In genomic region chr11:49901659-49902458, GRCm38 (mm10) we compare ENCODE assay signal across 8 mouse cellular contexts. TPM values are rescaled to one million over a fixed set of nuclear protein-coding genes. Genes with fewer than 3 reads are reported as not detected.
DNase-seq lines count a peak whose midpoint lies in the region; ATAC-seq lines count a peak whose summit lies in the region.

TSS of gene Rasgef1c (plus strand) at chr11:49901835.

- peak; percentile 64 for DNase-seq in ZHBTc4 (ENCODE audit: low read depth, low spot score)
- DNase-seq in cerebellum, postnatal 4 days (ENCODE audit: low spot score in 2 of 2), result peak; percentile 69 to 91
- DNase-seq in gastrocnemius, adult 18-20 months (ENCODE audit: low spot score), result peak; percentile 52
- DNase-seq in left cerebral cortex, adult 18-20 months (ENCODE audit: low spot score in 2 of 2), result peak; percentile 83 to 85
- DNase-seq in lung, postnatal 25 days (ENCODE audit: low spot score), result peak; percentile 34
- peak; percentile 80 for DNase-seq in retina, postnatal 1 day
- DNase-seq in urinary bladder, postnatal 25 days (ENCODE audit: low spot score), result peak; percentile 62

- H3K4me2 ChIP-seq in hindbrain, embryonic 15.5 days, result peak within 1 kb of the TSS; percentile 97

- H3K27ac ChIP-seq in hindbrain, embryonic 15.5 days (replicated peaks), result peak within 1 kb of the TSS; percentile 65

- peak; percentile 90 for ATAC-seq in hindbrain, embryonic 15.5 days (ENCODE audit: low FRiP score, low read depth)

- no peaks in the 10 kb centered on the region for H3K36me3 ChIP-seq in hindbrain, embryonic 15.5 days

- H3K4me1 ChIP-seq in hindbrain, embryonic 15.5 days (replicated peaks), result peaks cover 20% of the 10 kb centered on the region

- peaks cover 18% of the 10 kb centered on the region; the same call in 1 of the 2 replicates for H3K27me3 ChIP-seq in hindbrain, embryonic 15.5 days

- WGBS in hindbrain, embryonic 15.5 days, result 3% methylated on average over 83 of the region's 99 CpGs

- H3K9ac ChIP-seq in hindbrain, embryonic 15.5 days, result peak within 1 kb of the TSS; percentile 82

- peak within 1 kb of the TSS; percentile 83 for H3K4me3 ChIP-seq in hindbrain, embryonic 15.5 days

- H3K9me3 ChIP-seq in hindbrain, embryonic 15.5 days, result no peaks in the 10 kb centered on the region

RNA-seq across cellular contexts. Expression of gene Rasgef1c, which starts in this region (rescaled TPM):
- under 1 TPM; 0.14 to 0.33 TPM for total RNA-seq in gastrocnemius, adult 18-20 months (2021)
- 31.8 and 36.6 TPM in 2 replicates for polyA plus RNA-seq in hindbrain, embryonic 15.5 days (2015; fragmentation: Nextera tagmentation; extraction: Ambion mirVana)
- total RNA-seq in left cerebral cortex, adult 18-20 months (2021), result 10 to 100 TPM; 33.1 to 40.5 TPM

Comparison
In these comparisons a context has a peak if more than half of its experiments do, and no peak if none do; other contexts are left out.
1. Peak in every context shown above with its lines: DNase-seq, ATAC-seq, H3K4me3 ChIP-seq and H3K27ac ChIP-seq.
2. RNA of gene Rasgef1c (total RNA-seq): 33.1 to 40.5 TPM in left cerebral cortex, adult 18-20 months; 0.14 to 0.33 TPM in gastrocnemius, adult 18-20 months; every median in the first group is over 10 times any median in the second.
3. Peak in DNase-seq in gastrocnemius, adult 18-20 months; RNA of the gene not detected or under 1 TPM.
4. DNase-seq: peak in every context shown above with its lines; median percentile 84 in left cerebral cortex, adult 18-20 months; 80 in cerebellum, postnatal 4 days; 80 in retina, postnatal 1 day; 64 in ZHBTc4; 62 in urinary bladder, postnatal 25 days; 52 in gastrocnemius, adult 18-20 months; 34 in lung, postnatal 25 days.